Mouse (Mus musculus) kidney, embryonic 16.5 days (tissue): Measurements from ENCODE around the gene Zfp266. TPM values are rescaled to one million over a fixed set of nuclear protein-coding genes. Genes with fewer than 3 reads are reported as not detected.

ENCODE experiments used
- ATAC-seq: fragments of 200-750 bp; cut with Nextera tagmentation; 2 replicates; pipeline ENCODE4 v1.8.0; 2017; ENCODE audit warnings: moderate TSS enrichment; ENCODE audit not compliant: low FRiP score, low TSS enrichment
- H3K27ac ChIP-seq: fragments of 300-500 bp; sonication (generic); 2 replicates; pipeline ENCODE4 v1.5.1; 2014; ENCODE audit warnings: low read length
- H3K27me3 ChIP-seq: fragments of 300-500 bp; sonication (generic); 2 replicates; pipeline ENCODE4 v1.6.1; 2014; ENCODE audit warnings: low read length, control low read depth, mixed read lengths; ENCODE audit not compliant: insufficient read depth
- H3K36me3 ChIP-seq: fragments of 300-500 bp; sonication (generic); 2 replicates; pipeline ENCODE4 v1.6.1; 2014; ENCODE audit warnings: low read length, control low read depth, mixed read lengths; ENCODE audit not compliant: insufficient read depth
- H3K4me1 ChIP-seq: fragments of 300-500 bp; sonication (generic); 2 replicates; pipeline ENCODE4 v1.6.1; 2014; ENCODE audit warnings: low read length, control low read depth, mixed read lengths; ENCODE audit not compliant: insufficient read depth
- H3K4me2 ChIP-seq: fragments of 300-500 bp; sonication (generic); replicated peaks from 2 replicates; pipeline ENCODE4 v1.6.1; 2014; ENCODE audit warnings: low read depth, low read length
- H3K4me3 ChIP-seq: fragments of 300-500 bp; sonication (generic); 2 replicates; pipeline ENCODE4 v1.5.1; 2014; ENCODE audit warnings: mild to moderate bottlenecking, low read length
- H3K9ac ChIP-seq: fragments of 300-500 bp; sonication (generic); replicated peaks from 2 replicates; pipeline ENCODE4 v1.6.1; 2014; ENCODE audit warnings: low read length
- H3K9me3 ChIP-seq: fragments of 300-500 bp; sonication (generic); 2 replicates; pipeline ENCODE4 v1.6.1; 2016; ENCODE audit warnings: low read length, control low read depth
- WGBS: fragments of 180-500 bp; shearing (Covaris S2); extraction: QIAGEN DNeasy Blood & Tissue Kit; methylation state at CpG from one replicate; pipeline ENCODE4 v1.1.7; 2014; 5-methylcytosine and 5-hydroxymethylcytosine counted together
- polyA plus RNA-seq: library from polyadenylated mRNA; unstranded; fragments of >200 nt; fragmentation: Nextera tagmentation; extraction: Ambion mirVana; gene quantifications from 2 replicates; pipeline ENCODE4 v1.2.1, GENCODE M21; 2015

Zfp266 gene
- polyA plus RNA-seq, 1 experiment from 2014 or later = 98.3 TPM

DNA sequence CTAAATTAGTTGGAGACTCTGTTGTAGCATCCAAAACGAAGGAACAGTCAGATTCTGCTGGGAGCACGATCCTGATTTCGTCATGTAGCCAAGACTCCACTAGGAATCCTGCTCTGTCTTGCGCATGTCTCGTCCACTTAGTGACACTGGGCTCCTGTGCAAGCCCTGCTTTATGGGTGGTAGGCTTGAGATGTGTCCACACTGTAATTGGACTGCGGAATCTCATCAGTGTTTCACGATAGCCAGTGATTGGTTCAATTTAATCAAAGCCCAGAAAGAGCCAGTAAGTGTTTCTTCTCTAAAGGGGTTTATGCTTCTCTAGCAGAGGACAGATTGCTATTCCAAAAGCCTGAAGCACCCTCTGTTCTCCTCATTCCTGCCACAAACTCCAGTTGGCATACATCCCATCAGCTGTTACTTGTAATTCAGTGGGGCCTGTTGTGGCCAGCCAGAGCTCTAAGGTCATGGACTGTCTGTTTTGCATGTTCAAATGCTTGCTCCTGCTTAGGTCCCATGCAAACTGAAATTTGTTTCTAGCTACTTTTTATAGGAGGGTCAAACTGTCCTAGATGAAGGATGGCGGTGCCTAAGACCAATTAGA is 13.2 kb upstream of the Zfp266 start:
- Histone ChIP-seq H3K9ac (no peak overlapping the region), H3K27me3 (no peaks in the 10 kb centered on the region), H3K4me1 (no peaks in the 10 kb centered on the region), H3K4me3 (no peak overlapping the region), H3K9me3 (no peaks in the 10 kb centered on the region), H3K36me3 (no peaks in the 10 kb centered on the region), H3K4me2 (no peak overlapping the region), H3K27ac (no peak overlapping the region)
- WGBS = 83% methylated on average over 8 of the region's 8 CpGs
- ATAC-seq = no peak

DNA sequence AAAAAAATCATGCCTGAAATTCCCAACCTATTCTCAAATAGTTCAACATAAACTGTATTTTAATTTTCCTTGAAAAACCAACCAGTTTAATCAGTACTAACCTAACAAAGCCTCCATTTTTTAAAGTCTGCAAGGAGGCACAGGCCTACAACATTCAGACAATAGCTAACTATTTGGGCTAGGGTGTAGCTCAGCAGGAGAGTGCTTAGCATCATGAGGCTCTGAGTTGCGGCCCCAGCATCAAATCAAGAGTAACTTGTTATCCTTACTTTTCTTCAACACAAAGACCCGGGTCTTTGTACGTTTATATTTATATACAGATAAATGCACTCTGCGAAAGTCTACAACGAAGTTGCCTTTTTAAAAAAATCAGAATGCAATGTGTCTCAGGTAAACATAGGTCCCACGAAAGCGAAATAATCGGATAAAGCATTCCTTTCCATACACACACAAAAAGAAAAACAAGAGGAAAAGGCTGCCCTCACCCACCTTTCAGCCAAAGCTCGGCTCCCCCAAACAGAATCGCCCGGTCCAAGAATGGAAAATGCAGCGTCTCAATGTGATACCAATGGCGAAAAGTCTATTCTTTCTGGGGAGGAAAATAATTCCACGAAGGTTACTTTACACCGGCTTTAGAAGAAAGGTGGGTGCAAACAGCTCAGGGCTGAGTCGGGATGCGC is 546 bp downstream of the Zfp266 start:
- Histone ChIP-seq H3K4me3 (peak overlapping the region; percentile 92), H3K27ac (peak overlapping the region; percentile 99), H3K27me3 (no peaks in the 10 kb centered on the region), H3K9ac (peak overlapping the region; percentile 97), H3K36me3 (peaks cover 22% of the 10 kb centered on the region), H3K4me2 (peak overlapping the region; percentile 56), H3K9me3 (no peaks in the 10 kb centered on the region), H3K4me1 (peaks cover 19% of the 10 kb centered on the region)
- WGBS = under 1% methylated on average over 17 of the region's 17 CpGs
- ATAC-seq = no peak

DNA sequence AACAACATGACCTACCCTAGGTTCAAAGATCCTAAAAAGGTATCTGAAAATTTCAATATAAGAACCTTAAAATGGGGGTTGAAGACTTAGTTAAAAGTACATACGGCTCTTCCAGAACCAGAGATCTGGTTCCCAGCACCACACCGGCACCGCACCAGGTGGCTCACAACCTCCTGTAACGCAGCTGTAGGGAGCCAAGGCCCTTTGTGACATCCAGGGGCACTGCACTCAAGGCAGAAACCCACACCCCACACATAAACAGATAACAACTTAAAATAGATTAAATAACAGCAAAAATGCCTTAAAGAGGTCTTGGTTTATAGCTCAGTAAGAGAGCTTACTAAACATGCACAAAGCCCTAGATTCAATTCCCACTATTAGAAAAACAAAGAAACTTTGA is 1.3 kb downstream of the Zfp266 start:
- H3K9me3 ChIP-seq = no peaks in the 10 kb centered on the region
- no peak overlapping the region for H3K27ac ChIP-seq
- peak overlapping the region; percentile 68 for H3K4me2 ChIP-seq
- 15% methylated on average over 4 of the region's 4 CpGs for WGBS
- peak overlapping the region; percentile 53 for H3K4me3 ChIP-seq
- peaks cover 19% of the 10 kb centered on the region for H3K4me1 ChIP-seq
- no peaks in the 10 kb centered on the region for H3K27me3 ChIP-seq
- peaks cover 22% of the 10 kb centered on the region for H3K36me3 ChIP-seq
- peak overlapping the region; percentile 63 for H3K9ac ChIP-seq
- ATAC-seq = no peak

DNA sequence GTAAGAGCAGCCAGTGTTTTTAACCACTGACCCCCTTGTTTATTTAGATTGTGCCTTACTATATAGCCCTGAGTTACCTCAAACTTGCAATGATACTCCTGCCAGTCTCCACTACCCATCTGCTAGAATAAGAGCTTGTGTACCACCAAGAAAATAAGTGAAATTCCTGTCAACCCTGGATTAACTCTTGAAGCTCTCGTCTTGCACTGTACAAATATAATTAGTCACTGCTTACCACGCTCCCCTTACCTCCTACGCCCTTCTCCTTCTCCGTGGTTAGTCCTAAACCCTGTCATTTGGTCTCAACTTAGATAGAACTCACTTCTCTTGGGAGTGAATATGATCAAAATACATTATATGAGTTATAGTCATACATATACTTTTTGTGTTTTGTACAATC is 2.5 kb downstream of the Zfp266 start:
- peaks cover 22% of the 10 kb centered on the region for H3K4me1 ChIP-seq
- whole genome bisulfite sequencing = 69% methylated on average over 4 of the region's 4 CpGs
- H3K4me2 ChIP-seq = no peak overlapping the region
- no peak overlapping the region for H3K27ac ChIP-seq
- no peaks in the 10 kb centered on the region for H3K9me3 ChIP-seq
- no peak overlapping the region for H3K9ac ChIP-seq
- H3K4me3 ChIP-seq = no peak overlapping the region
- peaks cover 26% of the 10 kb centered on the region for H3K36me3 ChIP-seq
- H3K27me3 ChIP-seq = no peaks in the 10 kb centered on the region
- no peak for ATAC-seq

DNA sequence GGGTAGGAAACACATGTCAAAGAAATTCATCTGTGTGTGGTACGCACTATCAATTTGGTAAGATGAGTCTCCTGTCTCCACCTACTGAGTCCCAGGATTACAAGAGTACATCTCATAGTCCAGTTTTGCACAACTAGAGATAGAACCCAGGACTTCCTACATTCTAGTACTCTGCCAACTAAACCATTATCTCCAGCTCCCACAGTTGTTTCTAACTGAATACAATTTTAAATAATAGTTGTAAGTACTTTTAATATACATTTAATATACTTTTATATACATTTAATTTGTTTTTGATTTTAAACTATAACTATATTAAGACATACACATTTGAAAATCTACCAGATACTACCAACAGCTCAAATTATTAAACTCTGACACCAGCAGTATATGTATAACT is 3.5 kb downstream of the Zfp266 start:
- no peak overlapping the region for H3K4me3 ChIP-seq
- H3K4me2 ChIP-seq = no peak overlapping the region
- no peaks in the 10 kb centered on the region for H3K9me3 ChIP-seq
- no peaks in the 10 kb centered on the region for H3K27me3 ChIP-seq
- 89% methylated on average over 1 of the region's 1 CpGs for WGBS
- H3K27ac ChIP-seq = no peak overlapping the region
- peaks cover 26% of the 10 kb centered on the region for H3K36me3 ChIP-seq
- H3K4me1 ChIP-seq = peaks cover 26% of the 10 kb centered on the region
- no peak overlapping the region for H3K9ac ChIP-seq
- ATAC-seq = no peak

DNA sequence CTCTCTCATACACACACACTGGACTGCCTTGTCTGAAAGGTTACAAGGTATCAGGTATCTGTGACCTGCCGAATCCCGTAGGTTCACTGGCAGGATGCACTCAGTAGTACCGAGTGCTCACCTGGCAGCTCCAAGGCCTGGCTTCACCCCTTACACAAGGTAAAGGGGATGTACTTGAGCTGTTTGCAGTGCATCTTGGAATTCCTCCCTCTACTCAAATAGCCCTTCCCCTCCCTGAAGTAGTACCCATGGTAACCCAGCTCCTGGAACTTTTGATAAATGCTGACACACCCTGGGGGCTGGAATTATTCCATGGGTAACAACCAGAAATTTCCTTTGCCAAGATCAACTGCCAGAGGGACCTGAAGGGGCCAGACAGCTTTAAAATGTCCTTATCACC is 7.2 kb downstream of the Zfp266 start:
- Histone ChIP-seq H3K9ac (no peak overlapping the region), H3K4me3 (no peak overlapping the region), H3K27me3 (no peaks in the 10 kb centered on the region), H3K36me3 (peaks cover 30% of the 10 kb centered on the region), H3K4me1 (peaks cover 13% of the 10 kb centered on the region), H3K4me2 (no peak overlapping the region), H3K9me3 (no peaks in the 10 kb centered on the region), H3K27ac (no peak overlapping the region)
- WGBS = 69% methylated on average over 3 of the region's 3 CpGs
- 0 out of 2 replicates have a peak, but pooled peaks have one; percentile 37 for ATAC-seq

DNA sequence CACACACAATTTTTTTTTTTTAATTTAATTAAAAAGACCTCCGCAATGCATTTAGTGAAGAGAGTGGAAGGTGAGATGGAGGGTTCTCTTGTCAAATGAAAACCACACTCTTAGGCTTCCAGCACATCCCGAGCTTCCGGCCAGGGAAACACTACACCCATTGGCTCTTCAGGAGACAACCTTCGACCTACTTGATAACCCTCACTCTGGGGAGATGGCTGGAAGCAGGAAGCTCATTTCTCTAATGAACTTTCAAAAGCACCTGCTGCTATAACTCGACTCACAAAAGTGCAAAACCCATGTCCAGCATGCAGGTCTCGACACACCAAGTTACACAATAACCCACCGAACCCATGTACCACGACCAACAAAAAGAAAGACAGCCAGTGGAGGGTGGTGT is 8.5 kb downstream of the Zfp266 start:
- no peak overlapping the region for H3K4me3 ChIP-seq
- H3K9me3 ChIP-seq = no peaks in the 10 kb centered on the region
- H3K27ac ChIP-seq = no peak overlapping the region
- no peak for ATAC-seq
- no peak overlapping the region for H3K9ac ChIP-seq
- peaks cover 25% of the 10 kb centered on the region for H3K36me3 ChIP-seq
- WGBS = 64% methylated on average over 8 of the region's 8 CpGs
- no peak overlapping the region for H3K4me2 ChIP-seq
- peaks cover 8% of the 10 kb centered on the region; the same call in 1 of the 2 replicates for H3K4me1 ChIP-seq
- H3K27me3 ChIP-seq = no peaks in the 10 kb centered on the region

DNA sequence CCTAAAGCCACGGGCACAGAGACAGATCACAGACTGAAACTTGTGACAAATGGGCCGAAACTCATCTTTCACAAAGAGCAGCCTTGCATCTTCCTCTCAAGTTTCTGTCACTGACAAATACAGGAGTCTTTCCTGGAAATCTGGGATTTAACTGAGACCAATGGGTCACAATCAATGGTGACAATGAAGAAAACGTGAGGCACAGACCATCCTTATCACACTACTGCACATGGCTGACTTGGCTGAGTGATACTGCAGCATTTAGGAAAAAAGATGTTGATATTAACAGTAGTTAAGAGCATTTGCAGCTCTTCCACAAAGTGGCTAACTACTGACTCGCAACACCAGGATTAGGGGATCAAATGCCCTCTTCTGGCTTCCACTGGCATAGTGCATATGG is 9.6 kb downstream of the Zfp266 start:
- Histone ChIP-seq H3K27me3 (no peaks in the 10 kb centered on the region), H3K4me1 (peaks cover 8% of the 10 kb centered on the region; the same call in 1 of the 2 replicates), H3K4me2 (no peak overlapping the region), H3K9me3 (no peaks in the 10 kb centered on the region), H3K36me3 (peaks cover 22% of the 10 kb centered on the region), H3K27ac (no peak overlapping the region), H3K4me3 (no peak overlapping the region), H3K9ac (no peak overlapping the region)
- no peak for ATAC-seq
- WGBS = 91% methylated on average over 4 of the region's 4 CpGs

DNA sequence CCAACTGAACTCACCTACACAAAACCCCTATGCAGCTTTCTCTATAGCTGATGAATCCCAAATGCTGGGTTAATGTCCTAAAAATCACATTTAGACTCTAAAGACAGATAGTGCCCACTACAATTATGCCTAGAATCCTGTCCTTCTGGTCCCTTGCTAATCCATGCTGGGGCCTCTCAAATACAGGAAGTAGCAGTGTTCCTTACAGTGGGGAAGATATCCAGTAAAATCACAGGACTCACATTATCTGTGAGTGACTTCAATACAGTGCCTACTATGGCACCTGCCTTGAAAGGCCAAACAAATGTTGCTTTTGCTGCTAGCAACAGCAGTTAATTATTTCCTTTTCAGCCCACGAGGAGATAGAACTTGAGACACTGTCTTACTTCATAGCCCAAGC is 10.9 kb downstream of the Zfp266 start:
- H3K9ac ChIP-seq = no peak overlapping the region
- H3K4me2 ChIP-seq = no peak overlapping the region
- no peak overlapping the region for H3K4me3 ChIP-seq
- no peaks in the 10 kb centered on the region for H3K27me3 ChIP-seq
- peaks cover 22% of the 10 kb centered on the region for H3K36me3 ChIP-seq
- ATAC-seq = no peak
- peaks cover 8% of the 10 kb centered on the region; the same call in 1 of the 2 replicates for H3K4me1 ChIP-seq
- WGBS = 27% methylated on average over 1 of the region's 1 CpGs
- no peak overlapping the region for H3K27ac ChIP-seq
- no peaks in the 10 kb centered on the region for H3K9me3 ChIP-seq

DNA sequence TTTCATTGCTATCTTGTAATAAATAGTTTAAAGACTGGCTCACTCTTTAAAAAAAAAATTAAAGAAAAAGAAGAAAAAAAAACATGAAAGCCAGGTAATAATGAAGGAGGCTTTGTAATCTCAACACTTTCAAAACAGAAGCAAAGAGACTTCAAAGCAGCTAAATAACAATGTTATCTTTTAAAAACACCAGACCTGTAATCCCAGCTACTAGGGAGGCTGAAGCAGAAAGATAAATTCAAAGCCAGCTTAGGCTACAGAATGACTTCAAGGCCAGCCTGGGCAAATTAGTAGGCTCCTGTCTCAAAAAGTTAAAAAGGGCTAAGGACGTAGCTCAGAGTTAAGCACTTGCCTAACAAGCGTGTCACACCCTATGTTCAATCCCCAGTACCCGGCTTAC is 11.5 kb downstream of the Zfp266 start:
- WGBS = 85% methylated on average over 3 of the region's 3 CpGs
- H3K36me3 ChIP-seq = peaks cover 26% of the 10 kb centered on the region
- H3K9me3 ChIP-seq = no peaks in the 10 kb centered on the region
- peaks cover 6% of the 10 kb centered on the region; the same call in 1 of the 2 replicates for H3K4me1 ChIP-seq
- no peak for ATAC-seq
- no peak overlapping the region for H3K4me3 ChIP-seq
- H3K4me2 ChIP-seq = no peak overlapping the region
- no peak overlapping the region for H3K9ac ChIP-seq
- H3K27ac ChIP-seq = no peak overlapping the region
- H3K27me3 ChIP-seq = no peaks in the 10 kb centered on the region
